Mouse (Mus musculus) neural tube, embryonic 14.5 days (tissue): ENCODE measurements around the gene Cpne5. TPM values are rescaled to one million over a fixed set of nuclear protein-coding genes. Genes with fewer than 3 reads are reported as not detected.
"Not testable (repeated sequence)": the region's sequence is repeated elsewhere in the genome, so short reads cannot be mapped to it uniquely, and the experiment has no call there.

Experiments
- ATAC-seq: fragments of 200-750 bp; cut with Nextera tagmentation; 2 replicates; pipeline ENCODE4 v1.8.0; 2017; ENCODE audit warnings: low read depth, mild to moderate bottlenecking, moderate TSS enrichment, moderate library complexity
- H3K27ac ChIP-seq: fragments of 300-500 bp; sonication (generic); 2 replicates; pipeline ENCODE4 v1.5.1; 2014; ENCODE audit warnings: low read depth, mild to moderate bottlenecking, control low read depth, low read length, moderate library complexity, mixed read lengths
- H3K27me3 ChIP-seq: fragments of 300-500 bp; sonication (generic); 2 replicates; pipeline ENCODE4 v1.6.1; 2014; ENCODE audit warnings: low read length; ENCODE audit not compliant: control insufficient read depth, insufficient read depth
- H3K36me3 ChIP-seq: fragments of 300-500 bp; sonication (generic); 2 replicates; pipeline ENCODE4 v1.6.1; 2014; ENCODE audit warnings: low read length, mixed read lengths; ENCODE audit not compliant: control insufficient read depth, insufficient read depth
- H3K4me1 ChIP-seq: fragments of 300-500 bp; sonication (generic); 2 replicates; pipeline ENCODE4 v1.6.1; 2014; ENCODE audit warnings: low read length; ENCODE audit not compliant: control insufficient read depth, insufficient read depth
- H3K4me2 ChIP-seq: fragments of 300-500 bp; sonication (generic); 2 replicates; pipeline ENCODE4 v1.6.1; 2014; ENCODE audit warnings: mild to moderate bottlenecking, low read depth, low read length, control low read depth
- H3K4me3 ChIP-seq: fragments of 300-500 bp; sonication (generic); 2 replicates; pipeline ENCODE4 v1.5.1; 2014; ENCODE audit warnings: low read depth, low read length, control low read depth, mixed read lengths
- H3K9ac ChIP-seq: fragments of 300-500 bp; sonication (generic); replicated peaks from 2 replicates; pipeline ENCODE4 v1.6.1; 2014; ENCODE audit warnings: low read depth, mild to moderate bottlenecking, control low read depth, low read length, mixed read lengths
- H3K9me3 ChIP-seq: fragments of 300-500 bp; sonication (generic); 2 replicates; pipeline ENCODE4 v1.6.1; 2016; ENCODE audit warnings: low read length; ENCODE audit not compliant: control insufficient read depth
- WGBS: fragments of 180-500 bp; shearing (Covaris S2); extraction: QIAGEN DNeasy Blood & Tissue Kit; methylation state at CpG from one replicate; pipeline ENCODE4 v1.1.7; 2014; 5-methylcytosine and 5-hydroxymethylcytosine counted together
- polyA plus RNA-seq: library from polyadenylated mRNA; unstranded; fragments of >200 nt; fragmentation: Nextera tagmentation; extraction: Ambion mirVana; gene quantifications from 2 replicates; pipeline ENCODE4 v1.2.1, GENCODE M21; 2014

Gene Cpne5
- polyA plus RNA-seq, 1 experiment from 2014 or later, result 64.1 TPM

DNA sequence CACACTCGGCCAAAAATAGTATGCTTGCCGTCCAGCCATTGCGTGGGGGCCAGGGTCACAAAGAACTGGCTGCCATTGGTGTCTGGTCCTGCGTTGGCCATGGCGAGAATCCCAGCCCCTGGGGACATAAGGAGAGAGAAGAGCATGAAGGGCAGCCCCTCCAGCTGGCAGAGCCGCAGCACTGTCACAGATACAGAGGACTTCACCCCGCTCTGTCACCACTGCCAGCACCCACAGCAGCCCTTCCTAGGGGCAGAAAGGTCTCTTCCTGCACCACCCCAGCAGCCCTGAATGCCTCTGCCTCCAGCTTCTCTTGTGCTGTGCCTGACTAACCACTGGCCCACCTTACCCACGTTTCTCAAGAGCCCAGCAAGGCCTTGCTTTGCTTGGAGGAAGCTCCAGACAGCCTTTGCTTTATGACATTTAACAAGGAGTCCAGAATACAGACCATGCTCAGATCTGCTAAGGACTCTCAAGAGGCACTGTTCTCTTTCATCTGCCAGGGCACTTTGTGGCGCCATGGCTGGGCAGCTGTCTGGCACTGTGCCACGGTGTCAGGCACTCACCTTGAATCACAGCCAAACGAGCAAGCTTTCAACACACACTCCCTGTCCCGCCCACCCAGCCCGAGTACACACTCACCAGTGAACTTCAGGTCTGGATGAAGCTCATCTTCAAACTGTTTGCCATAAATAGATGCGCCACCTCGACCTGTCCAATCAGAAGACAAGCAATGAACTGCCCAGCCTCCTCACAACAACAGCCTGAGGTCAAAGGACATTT lies 13.8 kb upstream of the Cpne5 start:
- H3K9me3 ChIP-seq, result no peaks in the 10 kb centered on the region
- H3K27me3 ChIP-seq, result no peaks in the 10 kb centered on the region
- H3K36me3 ChIP-seq, result peaks cover 10% of the 10 kb centered on the region
- WGBS, result 67% methylated on average over 15 of the region's 15 CpGs
- no peak for ATAC-seq
- no peak overlapping the region for H3K4me3 ChIP-seq
- no peak overlapping the region for H3K4me2 ChIP-seq
- H3K27ac ChIP-seq, result peak overlapping the region; percentile 23; the same call in 1 of the 2 replicates
- H3K4me1 ChIP-seq, result peaks cover 6% of the 10 kb centered on the region; the same call in 1 of the 2 replicates
- H3K9ac ChIP-seq, result no peak overlapping the region

DNA sequence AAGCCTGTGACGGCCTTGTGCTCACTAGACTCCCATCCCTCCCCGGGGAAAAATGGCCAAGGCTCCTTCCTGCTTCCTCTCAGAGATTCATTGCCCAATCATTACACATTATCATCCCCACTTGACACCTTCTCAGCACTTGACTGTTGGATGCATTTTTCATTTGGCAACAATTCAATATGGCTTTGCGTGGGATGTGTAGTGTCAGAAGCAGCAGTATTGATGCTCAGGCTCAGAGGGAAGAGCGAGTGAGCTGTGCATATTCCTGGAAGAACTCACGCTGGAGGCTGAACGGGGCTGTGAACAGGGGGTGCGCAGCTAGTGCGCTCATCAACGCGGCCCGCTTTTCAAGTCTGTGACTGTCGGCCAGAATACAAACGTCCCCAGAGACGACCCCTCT lies 13.0 kb upstream of the Cpne5 start:
- not testable (repeated sequence) for ATAC-seq, H3K36me3 ChIP-seq, H3K9me3 ChIP-seq, H3K4me3 ChIP-seq, H3K4me2 ChIP-seq, H3K27me3 ChIP-seq, H3K4me1 ChIP-seq, H3K9ac ChIP-seq
- 72% methylated on average over 14 of the region's 14 CpGs for WGBS
- 0 out of 2 replicates have a peak overlapping the region, but pooled peaks have one; percentile 23 for H3K27ac ChIP-seq

DNA sequence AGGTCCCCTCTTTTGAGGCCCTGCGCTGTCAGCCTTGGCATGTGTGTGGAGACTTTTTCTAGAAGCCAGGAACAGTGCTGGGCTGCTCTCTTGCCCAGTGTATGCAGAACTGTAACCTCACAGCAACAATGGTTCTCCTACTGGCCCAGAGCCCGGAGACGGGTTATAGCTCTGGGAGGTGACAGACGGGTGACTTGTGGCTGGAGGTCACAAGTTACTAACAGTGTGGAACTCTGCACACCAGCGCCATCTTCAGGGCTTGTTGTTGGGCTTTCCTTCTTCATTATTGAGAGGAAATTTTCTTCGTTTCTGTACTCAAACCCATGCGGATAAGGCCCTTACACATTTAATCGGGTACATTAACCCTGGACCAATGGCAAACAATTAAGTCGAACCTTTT lies 11.5 kb upstream of the Cpne5 start:
- Histone ChIP-seq H3K27me3 (no peaks in the 10 kb centered on the region), H3K4me3 (no peak overlapping the region), H3K4me1 (peaks cover 19% of the 10 kb centered on the region), H3K4me2 (no peak overlapping the region), H3K36me3 (peaks cover 10% of the 10 kb centered on the region), H3K9me3 (no peaks in the 10 kb centered on the region), H3K27ac (no peak overlapping the region), H3K9ac (no peak overlapping the region)
- no peak for ATAC-seq
- WGBS, result 50% methylated on average over 9 of the region's 9 CpGs

DNA sequence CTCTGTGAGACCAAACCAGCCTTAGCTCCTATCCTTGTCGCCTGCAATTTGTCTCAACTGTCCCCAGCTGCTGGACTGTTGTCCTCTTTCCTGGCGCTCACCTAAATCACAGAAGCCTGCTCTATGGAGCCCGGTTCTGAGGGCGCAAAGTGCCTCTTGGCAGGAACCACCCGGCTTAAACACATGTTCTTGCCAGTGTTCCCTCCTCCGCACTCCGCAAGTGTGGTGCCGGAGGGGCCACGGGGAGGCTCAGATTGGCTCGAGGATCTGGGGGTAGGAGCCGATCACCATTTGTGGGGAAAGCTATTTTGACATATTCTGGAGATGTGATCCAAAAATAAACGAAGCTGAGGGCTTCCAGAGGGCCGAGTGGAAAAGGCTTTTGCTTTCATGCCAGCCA lies 9.9 kb upstream of the Cpne5 start:
- Histone ChIP-seq H3K27ac (no peak overlapping the region), H3K4me1 (peaks cover 22% of the 10 kb centered on the region), H3K4me3 (no peak overlapping the region), H3K27me3 (no peaks in the 10 kb centered on the region), H3K4me2 (no peak overlapping the region), H3K36me3 (peaks cover 6% of the 10 kb centered on the region; the same call in 1 of the 2 replicates), H3K9ac (no peak overlapping the region), H3K9me3 (no peaks in the 10 kb centered on the region)
- whole genome bisulfite sequencing, result 82% methylated on average over 13 of the region's 13 CpGs
- no peak for ATAC-seq

DNA sequence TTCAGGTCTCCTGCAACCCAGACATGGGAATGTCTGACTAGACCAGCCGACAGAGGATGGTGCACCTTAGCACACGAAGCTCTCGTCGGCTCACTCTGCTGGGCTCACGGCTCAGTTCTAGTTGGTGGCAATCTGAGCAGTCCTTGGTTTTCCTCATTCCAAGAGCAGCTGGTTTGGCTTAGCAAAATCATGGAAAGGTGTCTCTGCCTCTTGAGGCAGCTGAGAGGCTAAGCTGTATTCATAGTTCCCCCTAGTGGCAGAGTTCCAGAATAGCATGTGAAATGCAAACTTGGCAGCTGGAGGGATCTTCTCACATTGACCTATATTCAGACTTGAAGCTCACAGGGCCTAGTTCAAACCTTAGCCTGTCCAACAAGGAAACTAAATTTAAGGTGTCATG lies 8.6 kb upstream of the Cpne5 start:
- 31% methylated on average over 5 of the region's 5 CpGs for WGBS
- no peak overlapping the region for H3K4me2 ChIP-seq
- H3K9ac ChIP-seq, result no peak overlapping the region
- H3K4me3 ChIP-seq, result no peak overlapping the region
- H3K9me3 ChIP-seq, result no peaks in the 10 kb centered on the region
- peaks cover 5% of the 10 kb centered on the region; the same call in 1 of the 2 replicates for H3K36me3 ChIP-seq
- 0 out of 2 replicates have a peak overlapping the region, but pooled peaks have one; percentile 5 for H3K27ac ChIP-seq
- H3K4me1 ChIP-seq, result peaks cover 19% of the 10 kb centered on the region
- peak; percentile 39; the same call in 1 of the 2 replicates for ATAC-seq
- H3K27me3 ChIP-seq, result no peaks in the 10 kb centered on the region

DNA sequence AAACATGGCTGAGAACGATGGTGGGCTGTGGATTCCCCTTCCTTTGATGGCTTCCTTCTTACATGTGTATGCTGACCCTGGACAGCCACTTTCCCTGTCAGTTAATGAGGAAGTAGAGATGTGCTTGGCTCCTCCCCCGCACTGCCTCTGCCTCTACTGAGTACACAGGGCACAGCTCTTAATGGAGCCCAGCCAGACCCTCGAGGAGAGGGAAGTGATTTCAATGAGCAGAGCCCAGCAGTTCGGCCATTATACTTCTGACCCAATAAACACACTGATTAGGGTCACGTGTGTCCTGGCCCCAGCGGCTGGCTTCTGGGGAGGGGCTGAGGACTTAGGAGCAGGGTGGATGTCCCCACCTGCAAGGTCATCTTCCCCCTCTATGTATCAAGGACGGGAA lies 7.8 kb upstream of the Cpne5 start:
- no peak overlapping the region for H3K27ac ChIP-seq
- peaks cover 16% of the 10 kb centered on the region for H3K4me1 ChIP-seq
- no peak overlapping the region for H3K4me3 ChIP-seq
- ATAC-seq, result no peak
- no peaks in the 10 kb centered on the region for H3K36me3 ChIP-seq
- WGBS, result 30% methylated on average over 7 of the region's 7 CpGs
- H3K9me3 ChIP-seq, result no peaks in the 10 kb centered on the region
- H3K27me3 ChIP-seq, result no peaks in the 10 kb centered on the region
- H3K4me2 ChIP-seq, result no peak overlapping the region
- no peak overlapping the region for H3K9ac ChIP-seq

DNA sequence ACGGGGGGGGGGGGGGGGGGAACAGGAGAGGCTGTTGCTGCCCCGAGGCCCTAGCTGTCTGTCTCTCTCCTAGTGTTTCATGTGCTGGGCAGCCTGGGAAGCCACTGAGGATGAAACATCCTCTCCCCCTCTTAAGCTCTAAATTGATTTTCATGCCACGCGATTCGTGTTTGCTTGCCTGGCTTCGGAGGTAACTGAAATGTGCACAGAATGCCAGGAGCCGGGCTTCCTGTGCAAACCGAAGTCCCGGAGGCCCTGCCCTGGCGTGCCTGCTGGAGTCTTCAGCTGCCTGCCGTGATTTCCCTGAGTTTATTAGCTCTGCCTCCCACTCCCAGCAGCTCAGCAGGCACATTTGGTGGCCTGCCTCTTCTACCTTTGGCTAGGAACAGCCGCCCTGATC lies 6.9 kb upstream of the Cpne5 start:
- Histone ChIP-seq H3K4me1 (peaks cover 16% of the 10 kb centered on the region), H3K27ac (peak overlapping the region; percentile 57), H3K27me3 (no peaks in the 10 kb centered on the region), H3K9ac (no peak overlapping the region), H3K4me2 (no peak overlapping the region), H3K9me3 (no peaks in the 10 kb centered on the region), H3K4me3 (no peak overlapping the region), H3K36me3 (no peaks in the 10 kb centered on the region)
- ATAC-seq, result no peak
- WGBS, result 18% methylated on average over 11 of the region's 12 CpGs

DNA sequence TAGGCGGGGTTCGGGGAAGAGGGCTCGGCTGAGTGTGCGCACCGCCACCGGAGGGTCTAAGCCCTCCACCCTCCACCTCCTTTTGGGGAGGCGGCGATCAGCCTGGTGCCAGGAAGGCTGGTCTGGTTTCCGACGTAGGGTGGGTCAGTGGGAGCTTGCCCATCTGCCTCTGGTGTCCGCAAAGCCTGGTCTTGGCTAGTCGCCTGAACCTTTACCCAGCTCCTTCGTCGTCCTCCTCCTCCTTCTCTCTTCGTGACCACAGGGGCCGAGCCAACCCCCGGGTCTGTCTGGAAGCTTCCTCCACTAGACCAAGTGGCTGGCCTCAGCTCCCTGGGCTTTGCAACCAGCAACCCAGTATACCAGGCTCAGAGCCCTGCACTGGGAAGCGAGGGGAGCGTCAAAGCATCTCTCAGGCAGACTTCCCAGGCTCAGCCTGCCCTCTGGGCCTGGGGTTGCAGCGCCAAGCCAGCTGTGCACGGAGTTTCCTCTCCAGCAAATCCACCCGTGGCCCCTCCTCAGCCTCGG lies 516 bp upstream of the Cpne5 start:
- H3K36me3 ChIP-seq, result no peaks in the 10 kb centered on the region
- WGBS, result 1% methylated on average over 22 of the region's 23 CpGs
- H3K4me2 ChIP-seq, result peak overlapping the region; percentile 99
- no peak overlapping the region for H3K27ac ChIP-seq
- H3K4me1 ChIP-seq, result peaks cover 5% of the 10 kb centered on the region; the same call in 1 of the 2 replicates
- peak overlapping the region; percentile 63 for H3K4me3 ChIP-seq
- no peaks in the 10 kb centered on the region for H3K9me3 ChIP-seq
- ATAC-seq, result 0 out of 2 replicates have a peak, but pooled peaks have one; percentile 4
- H3K9ac ChIP-seq, result peak overlapping the region; percentile 72
- H3K27me3 ChIP-seq, result 0 out of 2 replicates have a peak, but pooled peaks cover 5% of the 10 kb centered on the region

DNA sequence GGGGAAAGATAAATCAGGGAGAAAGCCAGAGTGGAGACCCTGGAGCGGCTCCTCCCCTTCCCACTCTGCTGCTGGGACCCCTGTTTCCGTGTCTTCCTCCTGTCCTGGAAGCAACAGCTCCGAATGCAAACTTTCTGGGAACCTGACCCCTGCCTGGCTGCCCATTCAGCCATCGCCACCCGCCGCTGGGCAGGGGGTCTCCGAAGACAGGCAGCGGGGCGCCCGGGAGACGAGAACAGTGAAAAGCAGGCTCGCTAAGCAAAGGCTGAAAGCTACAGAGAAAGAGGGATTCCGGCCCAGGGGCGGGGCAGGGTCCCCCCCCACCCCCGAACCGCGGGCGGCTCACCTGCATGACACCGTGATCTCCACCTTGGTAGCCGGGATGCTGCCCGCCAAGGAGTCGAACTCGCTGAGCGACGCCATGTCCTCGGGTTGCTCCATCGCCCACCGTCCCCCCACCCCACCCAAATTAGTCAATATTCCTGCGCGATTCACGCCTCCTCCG lies 648 bp downstream of the Cpne5 start:
- no peaks in the 10 kb centered on the region for H3K36me3 ChIP-seq
- H3K4me1 ChIP-seq, result peaks cover 5% of the 10 kb centered on the region; the same call in 1 of the 2 replicates
- H3K27me3 ChIP-seq, result 0 out of 2 replicates have a peak, but pooled peaks cover 5% of the 10 kb centered on the region
- 0 out of 2 replicates have a peak, but pooled peaks have one; percentile 28 for ATAC-seq
- H3K4me3 ChIP-seq, result peak overlapping the region; percentile 63
- H3K9me3 ChIP-seq, result no peaks in the 10 kb centered on the region
- peak overlapping the region; percentile 99 for H3K4me2 ChIP-seq
- under 1% methylated on average over 32 of the region's 32 CpGs for WGBS
- H3K9ac ChIP-seq, result peak overlapping the region; percentile 72
- no peak overlapping the region for H3K27ac ChIP-seq
